Mouse (Mus musculus) bone marrow, adult 2 months (tissue): ENCODE measurements around the gene D130052B06Rik.

ENCODE experiments used
- CTCF ChIP-seq: fragments of 200-500 bp; IDR thresholded peaks from 2 replicates; pipeline ENCODE4 v1.5.1; 2011; ENCODE audit warnings: low read length, control low read depth; ENCODE audit not compliant: control insufficient read depth, insufficient read depth
- POLR2A ChIP-seq: fragments of 200-500 bp; IDR thresholded peaks from 2 replicates; pipeline ENCODE4 v1.6.1; 2011; ENCODE audit warnings: low read depth, mild to moderate bottlenecking, control low read depth, low read length, borderline replicate concordance; ENCODE audit not compliant: control insufficient read depth

- TF ChIP-seq POLR2A (no peak), CTCF (no peak)
Observed at GRCm38 (mm10) chr11:33668376-33668775, 69.3 kb downstream of the D130052B06Rik start.
